Mouse (Mus musculus): Measurements from ENCODE around the gene Mef2d.

DNA sequence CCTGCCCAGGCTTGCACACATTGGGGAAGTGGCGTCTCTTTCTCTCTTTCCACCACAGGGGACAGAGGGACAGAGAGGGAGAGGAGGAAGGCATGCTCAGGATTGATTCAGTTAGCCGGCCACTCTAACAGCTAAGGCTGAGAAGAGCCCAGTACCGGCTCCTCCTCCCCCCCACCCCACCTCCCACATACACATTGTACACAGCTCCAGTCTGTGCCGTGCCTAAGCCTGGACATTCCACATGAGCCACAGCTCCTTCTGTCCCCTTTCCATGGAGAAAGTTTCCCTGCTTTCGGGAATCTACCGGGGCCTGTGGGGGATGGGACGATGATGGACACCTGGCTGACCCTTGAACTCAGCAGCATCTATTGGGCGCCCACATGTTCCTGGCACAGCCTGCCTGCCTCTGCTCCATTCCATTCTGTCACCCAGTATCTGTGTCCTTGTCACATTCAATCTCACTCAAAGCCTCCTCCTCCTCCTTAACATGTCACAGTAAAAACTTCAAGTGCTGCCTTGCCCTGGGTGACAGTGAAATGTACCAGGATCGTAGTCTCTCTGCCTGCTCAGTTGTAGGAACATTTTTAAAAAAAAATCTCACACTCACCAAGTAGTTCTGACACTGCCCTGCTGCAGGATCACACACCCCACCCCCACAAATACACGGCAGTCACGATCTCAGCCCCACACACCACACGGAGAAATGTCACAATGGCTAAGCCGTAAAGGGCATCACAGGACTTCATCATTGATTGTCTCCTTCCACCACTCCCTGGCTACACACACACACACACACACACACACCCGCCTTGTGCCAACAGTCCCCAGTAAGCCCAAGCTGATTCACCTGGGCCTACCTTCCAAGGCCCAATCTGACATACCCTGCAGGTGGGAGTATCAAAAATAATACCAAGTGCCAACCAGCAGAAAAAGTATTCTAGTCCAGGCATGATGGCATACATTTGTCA, 20.7 kb upstream of the Mef2d start:
- TF ChIP-seq CTCF (IDR thresholded peaks at IDR 0.05; ENCODE audit: borderline replicate concordance, control insufficient read depth, extremely low read depth, insufficient read depth, low read length, poor library complexity) (no peak), POLR2A (IDR thresholded peaks at IDR 0.05; ENCODE audit: control insufficient read depth, extremely low read depth, insufficient read depth, low read length, poor library complexity) (no peak)

Data from thymus, adult 2 months (tissue).